Mouse (Mus musculus) hematopoietic stem cell, adult 5-6 weeks (primary cell): ENCODE results near the gene Usf1. TPM values are rescaled to one million over a fixed set of nuclear protein-coding genes. Genes with fewer than 3 reads are reported as not detected.
A peak's percentile ranks its signal among the peaks of the same experiment; 100 is the strongest.

Source experiments
- ATAC-seq, 2 experiments: fragments of 125-278 bp in 1 of 2; replicated peaks in 1 of 2; 2 replicates each; pipeline ENCODE4 v1.8.0; 2016 to 2017; ENCODE audit warnings: inconsistent platforms in 2 of 2, mild to moderate bottlenecking in 2 of 2, moderate number of reproducible peaks in 2 of 2, low read depth in 1 of 2, moderate TSS enrichment in 1 of 2; ENCODE audit not compliant: low FRiP score in 2 of 2, poor library complexity in 2 of 2, severe bottlenecking in 2 of 2, insufficient read depth in 1 of 2, low TSS enrichment in 1 of 2
- total RNA-seq: library from RNA; stranded (forward); fragments of 172-1452, 232-1000 nt; gene quantifications from 2 replicates; pipeline ENCODE4 v1.2.3, GENCODE M21; 2017

Gene Usf1
- total RNA-seq, 1 experiment from 2014 or later: 47.0 TPM

DNA sequence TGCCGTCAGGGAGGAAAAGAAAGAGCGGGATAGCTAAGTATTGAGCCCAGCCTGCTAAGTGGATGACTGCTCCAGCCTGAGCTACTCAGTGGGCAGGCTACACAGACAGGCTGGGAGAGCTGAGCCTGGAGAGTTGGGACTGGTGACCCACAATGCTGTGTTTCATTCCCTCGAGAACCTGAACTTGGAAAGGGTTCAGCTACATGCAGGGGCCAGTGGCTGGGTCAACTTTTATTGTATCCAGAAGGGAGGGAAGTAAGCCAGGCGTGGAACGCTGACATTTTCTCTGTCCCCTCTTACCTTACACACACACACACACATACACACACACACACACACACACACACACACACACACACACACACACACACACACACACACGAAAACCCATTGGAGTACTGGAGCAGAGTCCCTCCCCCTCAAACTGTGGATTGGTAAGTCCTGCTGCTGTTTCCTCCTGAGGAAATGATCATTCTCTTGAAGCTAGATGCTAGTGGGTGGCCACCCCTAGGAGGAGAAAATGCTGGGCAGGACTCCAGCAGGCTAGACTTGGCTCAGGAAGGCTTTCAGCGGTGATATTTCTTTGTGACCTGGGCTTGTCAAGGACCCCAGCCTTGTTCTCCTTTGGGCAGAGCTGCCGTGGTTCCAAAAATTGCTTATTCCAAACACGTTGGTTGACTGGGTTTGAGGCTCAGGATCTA, 29.1 kb downstream of the Usf1 start:
- peak; percentile 33 to 56 for ATAC-seq

DNA sequence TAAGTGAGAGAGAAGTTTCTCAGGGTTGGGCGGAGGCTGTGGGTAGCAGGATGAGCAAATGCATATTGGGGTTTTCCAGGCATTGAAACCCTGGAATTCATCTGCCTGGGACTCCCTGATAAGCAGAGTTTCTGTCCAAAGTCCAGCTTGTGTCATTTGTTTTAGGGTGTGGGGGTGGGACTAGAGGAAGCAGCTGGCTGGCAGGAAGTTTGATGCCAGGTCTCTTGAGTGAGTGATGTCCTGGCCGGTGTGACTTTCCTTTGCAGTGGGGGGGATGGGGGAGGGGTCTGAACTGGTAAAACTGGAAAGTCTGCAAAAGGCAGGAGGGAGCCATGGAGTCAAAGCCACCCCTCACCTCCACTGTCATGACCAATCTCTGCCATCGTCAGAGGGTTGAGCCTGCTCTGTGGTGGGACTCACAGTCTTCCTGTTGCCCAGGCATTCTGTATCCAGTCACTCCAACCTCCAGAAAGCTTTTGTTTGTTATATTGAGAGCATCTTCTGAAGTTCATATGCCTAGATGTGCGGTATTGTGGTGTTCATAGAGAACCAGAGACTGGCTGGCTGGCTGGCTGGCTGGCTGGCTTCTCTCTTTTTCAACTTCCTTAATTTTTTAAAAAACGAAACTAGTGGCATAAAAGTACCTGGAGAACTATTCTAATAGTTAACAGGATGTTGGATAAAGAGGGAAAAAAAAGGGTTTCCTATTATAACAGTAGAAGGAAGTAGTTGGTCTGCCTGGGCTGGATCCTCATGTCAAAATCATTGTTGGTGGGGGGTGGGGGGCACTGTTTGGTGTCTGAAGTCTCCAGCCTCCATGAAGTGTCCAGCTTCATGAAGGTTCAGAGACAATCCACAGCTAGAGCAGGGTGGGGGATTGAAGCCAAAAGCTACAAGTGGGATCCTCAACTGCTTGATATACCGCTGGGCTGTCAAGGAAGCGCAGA, 30.6 kb downstream of the Usf1 start:
- peak; percentile 28 to 30; a peak in 3 of 4 replicates for ATAC-seq

DNA sequence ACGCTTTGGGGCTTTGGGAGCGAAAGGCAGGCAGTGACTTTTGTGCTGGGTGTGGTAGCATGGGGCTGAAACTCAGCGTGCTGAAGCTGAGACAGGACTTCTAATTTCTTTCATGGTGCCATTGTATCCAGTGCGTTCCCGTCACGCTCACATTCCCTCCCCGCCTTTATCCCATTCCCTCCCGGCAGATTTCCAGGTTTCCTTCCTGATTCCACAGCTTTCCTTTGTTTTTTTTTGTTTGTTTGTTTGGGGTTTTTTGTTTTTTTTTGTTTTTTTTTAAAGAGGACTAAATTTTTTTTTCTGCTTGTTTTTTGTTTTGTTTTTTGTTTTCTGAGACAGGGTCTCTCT, 31.3 kb downstream of the Usf1 start:
- ATAC-seq: 0 out of 4 replicates have a peak, but pooled peaks of 1 of the 2 experiments have one; percentile 14

DNA sequence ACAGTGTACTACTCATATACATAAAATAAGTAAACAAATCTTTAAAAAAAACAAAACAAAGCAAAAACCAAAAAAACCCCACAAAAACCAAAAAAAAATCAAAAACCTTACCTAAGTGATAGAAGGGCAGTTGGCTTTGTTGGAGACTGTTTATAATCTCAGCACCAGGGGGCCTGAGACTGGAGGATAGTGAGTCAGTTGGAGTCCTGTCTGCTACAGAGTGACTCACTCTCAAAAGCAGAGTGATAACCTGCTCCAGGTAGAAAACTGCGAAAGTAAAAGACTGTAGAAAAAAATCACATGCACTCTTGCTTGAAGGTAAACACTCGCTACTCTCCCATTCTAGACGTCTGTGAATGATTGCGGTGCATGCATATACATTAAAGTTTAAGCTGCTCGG, 33.9 kb downstream of the Usf1 start:
- ATAC-seq: no peak

DNA sequence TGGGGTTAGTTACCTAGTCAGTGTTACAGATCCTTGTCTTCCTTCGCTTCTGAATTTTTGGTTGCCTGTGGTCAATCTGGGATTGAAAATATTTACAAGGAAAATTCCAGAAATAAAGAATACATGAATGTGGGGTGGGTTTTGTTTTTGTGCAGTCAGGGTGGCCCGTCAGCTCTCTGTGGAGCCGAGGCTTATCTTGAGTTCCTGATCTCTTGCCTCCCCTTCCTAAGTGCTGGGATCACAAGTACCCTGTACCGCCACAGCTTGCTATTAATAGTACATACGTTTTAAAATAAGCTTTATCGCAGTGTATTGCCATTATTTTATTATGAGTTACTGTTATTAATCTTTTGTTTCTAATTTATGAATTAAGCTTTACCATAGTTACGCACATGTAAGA, 35.7 kb downstream of the Usf1 start:
- ATAC-seq: no peak

DNA sequence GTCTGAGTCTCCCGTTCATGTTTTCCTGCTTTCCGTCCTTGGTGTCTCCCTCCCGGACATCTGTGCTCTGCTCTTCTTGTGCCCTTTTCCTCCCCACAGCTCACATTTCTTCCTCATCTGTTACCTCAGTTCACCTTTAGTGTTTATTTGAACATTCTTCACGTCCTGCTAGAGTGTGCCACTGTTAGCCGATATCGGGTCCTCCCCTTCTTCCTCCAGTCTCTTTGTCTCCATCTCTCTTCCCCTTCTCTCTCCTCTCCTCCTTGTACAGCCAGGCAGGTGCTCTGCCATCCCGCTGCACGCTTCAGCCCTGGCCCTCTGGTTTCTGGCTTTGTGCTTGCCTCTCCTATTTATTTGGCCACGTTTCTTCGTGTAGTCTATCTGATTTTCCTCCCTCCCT, 36.6 kb downstream of the Usf1 start:
- ATAC-seq: peak; percentile 12 to 45; a peak in 1 of 4 replicates

DNA sequence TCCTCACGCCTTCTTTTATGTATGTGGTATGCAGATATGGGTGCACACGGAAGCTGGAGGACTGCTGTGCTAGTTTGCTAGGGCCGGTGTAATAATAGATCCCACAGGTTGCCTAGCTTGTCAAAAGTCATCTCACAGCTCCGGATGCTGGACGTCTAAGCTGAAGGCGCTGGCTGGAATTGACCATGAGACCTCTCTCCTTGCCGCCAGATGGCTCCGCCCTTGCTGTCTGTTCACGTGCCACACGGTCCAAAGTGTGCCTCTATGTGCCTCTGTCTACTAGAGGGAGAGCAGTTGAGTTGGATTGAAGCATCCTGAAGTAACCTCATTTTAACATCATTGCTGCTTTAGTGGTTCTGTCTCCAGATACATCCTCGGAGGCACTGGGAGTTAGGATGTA, 38.9 kb downstream of the Usf1 start:
- ATAC-seq: no peak

DNA sequence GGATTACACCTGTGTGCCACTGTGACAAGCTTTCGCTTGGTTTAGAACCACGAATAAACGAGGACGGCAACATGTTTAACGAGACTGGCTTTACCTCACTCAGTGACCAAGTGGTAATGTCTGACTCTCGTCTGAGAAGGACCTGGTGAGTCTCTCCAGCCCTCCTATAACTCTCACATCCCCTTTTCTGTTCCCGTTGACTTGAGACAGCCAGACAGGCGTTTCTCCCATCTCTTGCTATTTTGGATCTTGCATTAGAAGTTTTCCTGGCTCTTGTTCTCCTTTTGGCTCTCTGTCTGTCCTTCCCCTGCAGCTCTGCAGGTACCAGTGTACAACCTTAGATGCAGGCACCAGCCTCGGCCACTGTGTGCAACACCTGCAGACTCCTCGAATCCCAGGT, 39.9 kb downstream of the Usf1 start:
- ATAC-seq: no peak

DNA sequence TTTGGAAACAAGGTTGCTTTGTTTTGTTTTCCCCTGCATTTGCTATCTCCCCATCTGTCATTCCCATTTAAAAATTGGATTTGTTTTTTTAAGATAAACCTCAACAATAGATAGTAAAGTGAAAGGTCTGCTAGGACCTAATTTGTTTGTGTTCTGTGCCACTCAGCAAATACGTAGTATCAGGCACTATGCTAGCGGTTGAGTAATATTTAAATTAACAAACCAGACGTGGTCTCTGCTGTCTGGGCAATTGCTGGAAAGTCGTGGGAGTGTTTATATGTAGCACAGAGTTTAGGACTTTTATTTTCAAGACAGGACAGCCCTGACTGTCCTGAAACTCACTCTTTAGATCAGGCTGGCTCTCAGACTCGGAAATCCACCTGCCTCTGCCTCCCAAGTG, 41.4 kb downstream of the Usf1 start:
- ATAC-seq: no peak

DNA sequence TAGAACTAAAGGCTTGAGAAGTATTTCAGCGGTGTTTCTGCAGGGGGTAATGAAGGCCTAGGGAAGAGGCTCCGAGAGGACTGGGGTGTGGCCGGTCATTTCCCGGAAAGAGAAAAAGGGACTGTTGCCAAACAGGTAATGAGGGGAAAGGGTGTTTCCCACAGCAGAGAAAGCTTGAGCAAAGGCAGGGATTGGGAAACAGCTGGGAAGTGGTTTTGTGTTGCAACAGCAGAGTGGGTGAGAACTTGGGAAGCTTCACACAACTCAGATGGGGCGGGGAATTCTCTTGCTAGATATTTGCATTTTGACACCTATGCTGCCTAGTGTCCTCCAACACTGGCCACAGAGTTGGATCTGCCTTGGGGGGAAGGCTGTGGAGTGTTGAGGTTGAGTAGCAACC, 41.8 kb downstream of the Usf1 start:
- peak in 1 of 2 experiments; percentile 14; a peak in 1 of 4 replicates for ATAC-seq

DNA sequence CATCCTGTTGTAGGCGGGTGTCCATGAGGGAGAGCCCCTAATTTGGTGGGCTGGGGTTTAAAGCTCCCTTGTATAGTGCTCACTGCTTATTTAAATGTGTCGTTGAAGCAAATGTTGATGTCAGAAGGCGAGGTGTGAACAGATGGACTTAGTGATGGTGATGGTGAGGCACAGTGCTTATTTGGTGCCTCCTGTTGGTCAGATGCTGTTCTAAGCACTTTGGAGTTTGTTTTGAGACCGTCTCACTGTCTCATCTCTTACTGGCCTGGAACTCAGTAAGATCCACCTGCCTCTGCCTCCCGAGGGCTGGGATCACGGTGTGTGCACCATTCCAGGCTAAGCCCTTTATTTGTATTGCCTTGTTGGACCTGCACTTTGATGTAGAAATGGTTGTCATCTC, 43.8 kb downstream of the Usf1 start:
- no peak for ATAC-seq

DNA sequence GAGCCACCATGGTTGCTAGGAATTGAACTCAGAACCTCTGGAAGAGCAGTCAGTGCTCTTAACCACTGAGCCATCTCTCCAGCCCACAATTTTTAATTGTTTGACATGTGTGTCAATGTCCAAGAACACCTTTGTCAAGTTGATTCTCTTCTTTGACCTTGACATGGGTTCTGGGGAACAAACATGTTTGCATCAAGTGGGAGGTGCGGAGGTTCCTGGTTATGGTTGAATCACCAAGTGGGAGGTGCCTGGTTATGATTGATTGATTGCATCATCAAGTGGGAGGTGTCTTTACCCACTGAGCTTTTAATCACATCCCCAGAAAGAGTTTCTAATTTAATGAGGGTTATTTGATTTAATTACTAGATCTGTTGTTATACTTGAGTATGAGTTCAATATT, 46.5 kb downstream of the Usf1 start:
- ATAC-seq: no peak

DNA sequence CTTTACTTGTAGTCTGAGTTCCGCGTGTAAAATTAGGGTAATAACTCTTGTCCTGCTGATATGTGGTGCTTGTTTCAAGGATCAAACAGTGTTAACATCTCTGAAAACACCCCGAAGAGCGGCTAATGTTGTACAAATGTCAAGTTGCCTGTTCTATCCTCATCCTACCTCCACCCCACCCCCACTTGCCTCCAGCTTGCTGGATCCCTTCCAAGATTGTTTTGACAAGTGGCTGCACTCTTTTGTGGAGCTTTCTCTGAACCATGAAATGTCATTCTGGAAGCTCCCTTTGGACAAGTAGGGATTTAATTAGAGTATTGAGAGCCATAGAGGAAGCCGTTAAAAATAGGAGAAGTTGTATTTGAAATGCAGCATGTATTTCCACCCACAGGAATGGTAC, 48.7 kb downstream of the Usf1 start:
- no peak for ATAC-seq

DNA sequence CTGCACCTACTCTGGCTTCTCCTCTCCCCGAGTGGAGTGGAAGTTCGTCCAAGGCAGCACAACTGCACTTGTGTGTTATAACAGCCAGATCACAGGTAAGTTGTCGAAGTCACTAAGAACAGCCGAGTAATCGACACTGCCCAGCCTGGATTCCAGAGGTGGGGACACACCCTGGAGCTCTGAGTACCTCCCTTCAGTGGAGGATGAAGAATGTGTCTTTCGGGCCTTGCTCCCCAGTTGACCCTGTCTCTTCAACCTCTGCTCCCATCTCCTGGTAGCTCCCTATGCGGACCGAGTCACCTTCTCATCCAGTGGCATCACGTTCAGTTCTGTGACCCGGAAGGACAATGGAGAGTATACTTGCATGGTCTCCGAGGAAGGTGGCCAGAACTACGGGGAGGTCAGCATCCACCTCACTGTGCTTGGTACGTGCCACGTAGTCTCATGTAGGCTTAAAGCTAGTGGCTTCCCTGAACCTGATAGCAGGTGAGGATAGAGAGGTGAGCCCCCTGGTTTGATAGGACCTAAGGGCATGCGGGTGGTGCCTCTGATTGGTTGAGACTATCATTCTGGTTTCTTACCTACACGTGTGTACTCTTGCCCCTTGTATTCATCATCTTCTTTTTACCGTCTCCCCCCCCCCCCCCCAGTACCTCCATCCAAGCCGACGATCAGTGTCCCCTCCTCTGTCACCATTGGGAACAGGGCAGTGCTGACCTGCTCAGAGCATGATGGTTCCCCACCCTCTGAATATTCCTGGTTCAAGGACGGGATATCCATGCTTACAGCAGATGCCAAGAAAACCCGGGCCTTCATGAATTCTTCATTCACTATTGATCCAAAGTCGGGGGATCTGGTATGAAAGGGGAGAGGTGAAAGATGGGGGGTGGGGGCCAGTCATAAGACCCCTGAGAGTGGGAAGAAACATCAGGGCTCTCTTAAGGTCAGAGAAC, 49.7 kb downstream of the Usf1 start:
- ATAC-seq: no peak

DNA sequence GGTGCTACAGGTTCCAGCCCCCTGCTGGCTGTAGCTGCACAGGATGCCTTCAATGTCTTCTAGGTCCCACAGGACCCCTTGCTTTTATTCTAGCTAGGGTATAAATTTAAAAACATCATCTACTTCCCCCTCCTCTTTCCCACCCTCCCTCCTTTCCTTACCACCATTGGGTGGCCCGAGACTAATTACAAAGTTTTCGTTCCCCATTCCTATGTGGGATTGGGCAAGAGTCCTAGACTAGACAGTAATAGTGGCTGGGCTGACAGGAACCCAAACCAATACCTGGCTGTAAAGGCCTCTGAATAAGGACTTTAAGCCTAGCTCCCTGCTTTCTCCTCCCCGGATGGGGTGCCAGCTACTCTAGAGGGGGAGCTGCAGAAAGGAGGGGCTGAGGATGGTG, 52.0 kb downstream of the Usf1 start:
- ATAC-seq: no peak

DNA sequence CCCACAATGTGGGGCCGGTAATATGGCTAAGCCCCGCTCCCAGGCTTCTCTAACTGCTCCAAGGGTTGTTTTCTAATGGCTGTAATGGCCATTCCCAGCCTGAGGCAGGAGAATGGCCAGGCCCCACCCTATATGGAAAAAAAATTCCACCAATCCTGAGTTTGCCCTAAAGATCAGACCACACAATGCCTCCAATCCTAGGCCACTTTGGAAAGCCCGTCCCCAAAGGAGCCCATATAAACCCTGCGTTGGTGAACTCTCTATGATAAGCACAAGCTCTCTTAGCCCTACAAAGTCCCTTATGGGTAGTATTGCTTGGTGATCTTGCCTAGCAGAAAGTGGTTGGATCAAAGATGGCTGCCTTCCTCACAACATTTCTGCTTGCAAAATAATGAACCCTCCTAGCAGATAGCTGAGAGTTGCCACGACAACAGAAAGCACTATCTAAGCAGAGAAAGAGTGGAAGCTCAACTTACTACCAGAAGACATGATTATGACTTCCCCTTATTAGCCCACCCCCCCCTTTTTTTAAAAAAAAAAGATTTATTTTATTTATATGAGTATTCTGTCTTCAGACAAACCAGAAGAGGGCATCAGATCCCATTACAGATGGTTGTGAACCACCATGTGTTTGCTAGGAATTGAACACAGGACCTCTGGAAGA, 54.8 kb downstream of the Usf1 start:
- no peak for ATAC-seq

DNA sequence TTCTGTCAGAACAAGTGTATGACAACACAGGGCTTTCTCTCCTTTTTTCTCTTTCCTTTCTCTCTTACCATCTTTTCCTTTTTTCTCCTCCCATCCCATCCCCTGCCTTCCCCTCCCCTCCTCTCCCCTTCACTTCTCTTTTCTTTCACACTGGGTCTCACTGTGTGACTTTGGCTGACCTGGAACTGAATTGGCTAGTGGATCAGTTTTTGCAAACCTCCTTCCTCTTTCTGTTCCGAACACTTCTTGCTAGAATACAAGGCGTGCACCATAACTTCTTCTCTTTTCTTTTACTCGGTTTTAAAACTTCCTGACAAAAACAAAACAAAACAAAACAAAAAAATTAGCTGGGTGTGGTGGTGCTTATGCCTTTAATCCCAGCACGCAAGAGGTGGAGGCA, 55.5 kb downstream of the Usf1 start:
- peak; percentile 14 to 62; a peak in 1 of 4 replicates for ATAC-seq
